Mouse (Mus musculus) left cerebral cortex, postnatal 10 days (tissue): ENCODE data around the gene Hoxa7. TPM values are rescaled to one million over a fixed set of nuclear protein-coding genes. Genes with fewer than 3 reads are reported as not detected.
A peak's percentile ranks its signal among the peaks of the same experiment; 100 is the strongest.

Source experiments
- DNase-seq, 2 experiments: peaks; one replicate each; pipeline ENCODE4 v3.0.0; 2021 to 2022; ENCODE audit warnings: low spot score in 2 of 2, mixed read lengths in 1 of 2; ENCODE audit errors: extremely low spot score in 1 of 2
- intact Hi-C: fragments of 180-260 bp; cut with DNase I; formaldehyde crosslinking; loops from one replicate; pipeline ENCODE4 v1.15.1; 2025
- total RNA-seq, 2 experiments: library from RNA; stranded (reverse); gene quantifications; 2 replicates each; pipeline ENCODE4 v1.2.3; 2021

Hoxa7 gene
- total RNA-seq, 2 experiments from 2014 or later: not detected

DNA sequence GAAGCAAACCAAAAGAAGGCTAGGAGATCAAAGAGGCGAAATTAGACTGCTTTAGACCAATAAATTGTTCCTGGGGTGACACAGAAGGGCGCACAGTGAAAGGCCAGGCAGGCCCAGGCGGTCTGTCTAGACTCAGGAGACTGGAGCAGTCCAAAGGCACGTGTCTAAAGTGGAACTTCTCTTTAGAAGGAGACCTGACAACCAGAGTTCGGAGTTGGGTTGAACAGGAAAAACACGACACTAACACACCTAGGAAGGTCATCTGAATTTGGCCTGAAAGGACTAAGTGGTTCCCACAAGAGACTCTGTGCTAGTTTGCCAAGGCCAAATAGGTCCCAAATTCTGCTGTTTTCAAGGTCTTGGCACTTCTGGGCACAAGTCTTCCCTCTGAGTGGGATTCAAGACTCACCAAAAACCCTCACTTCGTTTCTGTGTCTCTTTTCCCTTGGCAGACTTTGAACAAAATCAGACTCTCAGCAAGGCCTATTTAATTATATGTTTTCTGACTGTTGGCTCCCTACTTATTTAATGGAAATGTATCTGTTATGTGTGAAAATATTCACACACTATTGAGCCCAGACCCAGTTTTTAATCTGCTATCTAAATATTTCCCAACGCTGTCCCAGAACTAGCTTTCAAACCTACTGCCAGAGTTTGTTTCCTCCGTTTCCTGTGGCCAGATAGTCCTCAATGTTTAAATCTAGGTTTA lies 2.3 kb downstream of the Hoxa7 start:
- no peak for DNase-seq
- intact Hi-C loops: loop anchor here (5.0 kb wide), 1 partner anchor 1037 kb away; no protein-coding TSS in a partner anchor

- intact Hi-C loops: loop anchor here (5.0 kb wide), 1 partner anchor 1036 kb away; no protein-coding TSS in a partner anchor
- no peak for DNase-seq
Measured at GRCm38 (mm10) chr6:52218643-52219215, 2.9 kb downstream of the Hoxa7 start.

DNA sequence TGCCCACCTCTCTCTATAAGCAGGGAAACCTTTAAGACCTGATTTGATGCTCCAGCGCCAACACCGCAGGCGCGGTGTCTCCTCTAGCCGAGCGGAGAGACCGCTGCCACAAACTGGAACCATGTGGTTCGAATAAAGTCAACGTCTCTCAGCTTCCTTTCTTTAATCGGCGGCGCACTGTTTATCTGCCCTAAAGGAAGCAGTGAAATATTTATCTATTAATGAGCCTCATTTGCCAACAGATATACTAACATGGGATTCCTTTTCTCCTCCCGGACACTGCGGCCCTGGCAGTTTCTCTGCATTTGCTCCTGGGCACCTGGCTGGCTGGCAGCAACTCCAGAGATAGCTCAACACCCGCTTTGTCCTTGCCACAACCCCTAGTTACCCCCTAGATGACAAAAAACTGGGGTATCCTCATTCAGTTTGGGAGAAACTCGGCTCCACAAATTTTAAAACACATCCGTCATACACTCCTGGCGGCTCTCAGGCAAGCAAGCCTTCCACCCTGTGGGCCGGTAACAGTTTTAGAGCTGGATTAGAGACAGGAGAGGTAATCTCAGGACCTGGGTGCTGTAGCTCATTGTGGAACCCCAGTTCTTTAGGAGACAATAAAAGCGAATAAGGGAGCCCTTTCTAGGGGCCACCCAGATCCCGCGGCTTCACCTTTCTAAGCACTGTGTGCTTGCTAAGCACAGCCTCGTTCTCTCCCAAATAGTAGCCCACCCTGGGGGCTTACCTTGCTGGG lies 3.6 kb downstream of the Hoxa7 start:
- intact Hi-C loops: loop anchor here (5.0 kb wide), 1 partner anchor 1036 kb away; no protein-coding TSS in a partner anchor
- no peak for DNase-seq

- DNase-seq: no peak
- intact Hi-C loops: loop anchor here (5.0 kb wide), 1 partner anchor 1035 kb away; no protein-coding TSS in a partner anchor
Measured at GRCm38 (mm10) chr6:52217459-52217768, 4.2 kb downstream of the Hoxa7 start.

GRCm38 (mm10) chr6:52216691-52217458 lies 4.8 kb downstream of the Hoxa7 start:
- no peak for DNase-seq
- intact Hi-C loops: loop anchor here (5.0 kb wide), 1 partner anchor 1035 kb away; no protein-coding TSS in a partner anchor

GRCm38 (mm10) chr6:52215771-52216535 lies 5.7 kb downstream of the Hoxa7 start:
- DNase-seq: no peak
- intact Hi-C loops: loop anchor here (5.0 kb wide), 1 partner anchor 1034 kb away; no protein-coding TSS in a partner anchor

- DNase-seq: no peak
- intact Hi-C loops: loop anchor here (5.0 kb wide), 1 partner anchor 1033 kb away; no protein-coding TSS in a partner anchor
Measured at GRCm38 (mm10) chr6:52215070-52215469, 6.6 kb downstream of the Hoxa7 start.

GRCm38 (mm10) chr6:52214271-52214670 lies 7.4 kb downstream of the Hoxa7 start:
- intact Hi-C loops: no loop called here
- no peak for DNase-seq

GRCm38 (mm10) chr6:52213119-52213986 lies 8.3 kb downstream of the Hoxa7 start, which contains the start of the genes Hoxa3 and Gm28308:
Gene Hoxa3, minus strand, starts transcription at chr6:52213336.
Gene Gm28308, minus strand, starts transcription at chr6:52213339.
- intact Hi-C loops: no loop called here
- DNase-seq: no peak

DNA sequence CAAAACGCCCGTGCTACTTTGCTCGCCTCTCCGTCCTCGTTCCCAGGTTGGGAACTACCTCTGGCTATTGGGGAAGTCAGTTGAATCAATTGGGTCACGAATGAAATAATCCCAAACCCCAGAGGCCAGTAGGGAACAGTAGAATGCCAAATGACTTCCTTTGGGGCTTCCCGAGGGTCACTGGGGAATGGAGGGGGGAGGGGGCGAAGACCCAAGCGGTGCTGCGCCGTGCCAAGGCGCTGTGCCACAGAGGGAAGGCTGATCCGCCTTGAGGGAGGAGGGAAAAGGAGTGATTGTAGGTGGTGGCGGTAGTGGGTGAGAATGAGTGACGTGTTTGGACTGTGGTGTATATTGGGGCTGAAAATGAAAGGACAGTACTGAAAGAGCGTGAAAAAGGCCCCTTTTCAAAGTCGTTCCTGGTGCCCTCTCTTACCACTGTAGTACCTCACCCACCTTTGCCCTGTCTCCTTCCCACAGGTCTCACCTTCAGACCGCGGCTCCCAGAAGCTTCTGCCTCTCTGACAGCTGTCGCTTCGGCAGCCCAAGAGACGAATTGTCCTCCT lies 9.0 kb downstream of the Hoxa7 start:
- intact Hi-C loops: no loop called here

DNA sequence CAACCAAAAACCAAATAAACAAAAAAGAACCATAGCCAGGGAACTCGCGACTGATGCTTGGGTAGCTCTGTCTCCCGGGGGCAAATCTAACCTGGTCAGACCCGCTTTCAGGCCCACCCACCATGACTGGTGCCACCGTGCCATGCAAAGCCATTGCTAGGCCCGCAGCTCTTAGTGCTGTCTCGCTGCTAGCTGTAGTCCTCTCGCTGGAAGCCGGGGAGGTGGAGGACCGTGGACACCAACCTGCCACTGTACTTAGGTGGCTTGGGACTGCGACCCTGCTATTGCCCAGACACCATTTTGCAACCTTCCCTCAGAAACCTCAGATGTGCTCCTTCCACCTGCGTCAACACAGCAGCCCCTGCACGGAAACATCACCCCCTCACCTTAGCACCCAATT lies 9.7 kb downstream of the Hoxa7 start:
- DNase-seq: no peak
- intact Hi-C loops: no loop called here

More for the DNA sequence above, 9.0 kb downstream of the Hoxa7 start:
- no peak for DNase-seq

GRCm38 (mm10) chr6:52211170-52211935 lies 10.3 kb downstream of the Hoxa7 start:
- intact Hi-C loops: no loop called here
- peak in 1 of 2 experiments; percentile 72 for DNase-seq

DNA sequence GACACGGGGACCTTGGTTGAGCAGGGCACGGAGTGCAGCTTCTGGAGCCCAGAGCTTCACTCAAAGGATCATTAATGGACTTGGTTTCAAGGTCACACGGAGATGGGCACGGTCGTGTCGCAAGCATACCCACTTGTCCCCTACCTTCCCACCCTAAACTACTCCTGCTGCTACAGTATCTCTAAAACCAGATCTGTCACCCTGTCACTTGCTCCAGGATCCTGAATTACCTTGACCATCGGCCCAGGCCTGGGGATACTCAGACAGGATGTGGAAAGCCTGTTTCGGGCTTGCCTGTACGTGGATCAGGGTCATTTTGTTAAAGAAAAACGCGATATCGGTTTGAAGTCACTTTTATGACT lies 12.0 kb downstream of the Hoxa7 start:
- DNase-seq: no peak
- intact Hi-C loops: no loop called here

- intact Hi-C loops: no loop called here
- DNase-seq: no peak
Measured at GRCm38 (mm10) chr6:52208868-52209684, 12.6 kb downstream of the Hoxa7 start.

GRCm38 (mm10) chr6:52208072-52208867 lies 13.4 kb downstream of the Hoxa7 start, which contains the start of gene Hoxa6:
Gene Hoxa6, minus strand, starts transcription at chr6:52208722.
- no peak for DNase-seq
- intact Hi-C loops: no loop called here
